Mouse (Mus musculus): ENCODE measurements around the gene 4921524J17Rik. TPM values are rescaled to one million over a fixed set of nuclear protein-coding genes. Genes with fewer than 3 reads are reported as not detected.

The 4921524J17Rik gene
- polyA plus RNA-seq, 1 experiment from 2014 or later, result 44.6 TPM

DNA sequence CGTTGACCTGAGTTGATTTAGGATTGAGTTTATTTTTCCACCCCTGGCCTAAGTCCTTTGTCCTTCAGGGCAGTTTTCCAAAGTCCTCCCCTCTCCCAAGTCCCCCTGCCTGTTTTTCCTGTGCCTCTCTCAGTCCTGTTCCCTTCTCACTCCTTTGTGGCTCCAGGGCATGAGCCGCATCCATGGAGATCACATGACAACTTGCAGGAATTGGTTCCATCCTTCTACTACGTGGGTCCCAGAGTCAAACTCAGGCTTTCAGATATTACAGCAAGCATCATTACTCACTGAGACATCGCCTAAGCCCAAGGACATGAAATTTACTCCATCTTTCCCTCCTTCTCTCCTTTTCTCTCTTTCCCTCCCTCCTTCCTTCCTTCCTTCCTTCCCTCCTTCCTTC, 70.4 kb downstream of the 4921524J17Rik start:
- ATAC-seq (ENCODE audit: low read depth), result no peak
- H3K27me3 ChIP-seq (ENCODE audit: control insufficient read depth, insufficient read depth, low read depth, low read length), result no peaks in the 10 kb centered on the region

More for the DNA sequence above, 70.4 kb downstream of the 4921524J17Rik start:
- no peak overlapping the region for H3K4me3 ChIP-seq (ENCODE audit: low read length)
- 69% methylated on average over 4 of the region's 4 CpGs for WGBS
- H3K9me3 ChIP-seq (ENCODE audit: control insufficient read depth, low read length), result no peaks in the 10 kb centered on the region
- H3K9ac ChIP-seq (ENCODE audit: low read length), result no peak overlapping the region
- no peaks in the 10 kb centered on the region for H3K36me3 ChIP-seq (ENCODE audit: control insufficient read depth, insufficient read depth, low read length)
- H3K4me2 ChIP-seq (ENCODE audit: low read depth, low read length), result no peak overlapping the region
- H3K4me1 ChIP-seq (replicated peaks; ENCODE audit: control insufficient read depth, insufficient read depth, low read length), result peaks cover 6% of the 10 kb centered on the region
- no peak overlapping the region for H3K27ac ChIP-seq (ENCODE audit: low read length)

Other genes starting within 250 kb of the 4921524J17Rik start
- gene Olfr371, start 206.8 kb downstream of the 4921524J17Rik start, polyA plus RNA-seq (2015; fragmentation: Nextera tagmentation; extraction: Ambion mirVana), result not detected in 2 replicates
- 98.6 and 104 TPM in 2 replicates for gene Orc6, start 133.2 kb downstream of the 4921524J17Rik start, polyA plus RNA-seq (2015; fragmentation: Nextera tagmentation; extraction: Ambion mirVana)
- 148 and 151 TPM in 2 replicates for gene Vps35, start 133.0 kb downstream of the 4921524J17Rik start, polyA plus RNA-seq (2015; fragmentation: Nextera tagmentation; extraction: Ambion mirVana)
- 5.8 and 6.1 TPM in 2 replicates for gene Mylk3, start 46.5 kb downstream of the 4921524J17Rik start, polyA plus RNA-seq (2015; fragmentation: Nextera tagmentation; extraction: Ambion mirVana)
- gene Gpt2, start 59.7 kb upstream of the 4921524J17Rik start, polyA plus RNA-seq (2015; fragmentation: Nextera tagmentation; extraction: Ambion mirVana), result 13.8 and 15.5 TPM in 2 replicates
- 133 and 149 TPM in 2 replicates for gene Dnaja2, start 122.5 kb upstream of the 4921524J17Rik start, polyA plus RNA-seq (2015; fragmentation: Nextera tagmentation; extraction: Ambion mirVana)